Mouse (Mus musculus) left cerebral cortex, postnatal 25 days (tissue): Measurements from ENCODE around the gene Gm20696. TPM values are rescaled to one million over a fixed set of nuclear protein-coding genes. Genes with fewer than 3 reads are reported as not detected.

ENCODE experiments used
- DNase-seq, 2 experiments: peaks; one replicate each; pipeline ENCODE4 v3.0.0; 2022; ENCODE audit warnings: low spot score in 2 of 2, mixed read lengths in 1 of 2
- intact Hi-C: fragments of 180-260 bp; cut with DNase I; formaldehyde crosslinking; loops from one replicate; pipeline ENCODE4 v1.15.1; 2025
- total RNA-seq, 2 experiments: library from RNA; stranded (reverse); gene quantifications; 2 replicates each; pipeline ENCODE4 v1.2.3; 2021

The Gm20696 gene
- total RNA-seq, 2 experiments from 2014 or later, result 6.1 to 9.5 TPM

- intact Hi-C loops, result no loop called here
- peak in 1 of 2 experiments; percentile 74 for DNase-seq
These were observed 371.1 kb downstream of the Gm20696 start for GRCm38 (mm10) chr6:99295495-99295894.

GRCm38 (mm10) chr6:99289220-99289619 lies 377.4 kb downstream of the Gm20696 start:
- intact Hi-C loops, result no loop called here
- no peak for DNase-seq

- no peak for DNase-seq
- intact Hi-C loops, result no loop called here
These were observed 381.6 kb downstream of the Gm20696 start for GRCm38 (mm10) chr6:99285026-99285425.

GRCm38 (mm10) chr6:99284019-99284418 lies 382.6 kb downstream of the Gm20696 start:
- no peak for DNase-seq
- intact Hi-C loops, result no loop called here

GRCm38 (mm10) chr6:99282866-99283657 lies 383.5 kb downstream of the Gm20696 start:
- intact Hi-C loops, result no loop called here
- DNase-seq, result no peak

- no peak for DNase-seq
- intact Hi-C loops, result no loop called here
These were observed 385.2 kb downstream of the Gm20696 start for GRCm38 (mm10) chr6:99281433-99281832.

GRCm38 (mm10) chr6:99280619-99281018 lies 386.0 kb downstream of the Gm20696 start:
- intact Hi-C loops, result no loop called here

GRCm38 (mm10) chr6:99277251-99277650 lies 389.3 kb downstream of the Gm20696 start:
- intact Hi-C loops, result loop anchor here (10.0 kb wide), 1 partner anchor 318 kb away; no protein-coding TSS in a partner anchor
- no peak for DNase-seq

More at GRCm38 (mm10) chr6:99280619-99281018, 386.0 kb downstream of the Gm20696 start:
- peak in 1 of 2 experiments; percentile 68 for DNase-seq

- intact Hi-C loops, result loop anchor here (10.0 kb wide), 1 partner anchor 319 kb away; no protein-coding TSS in a partner anchor
- DNase-seq, result no peak
These were observed 390.3 kb downstream of the Gm20696 start for GRCm38 (mm10) chr6:99276297-99276653.

GRCm38 (mm10) chr6:99275381-99276296 lies 391.0 kb downstream of the Gm20696 start:
- intact Hi-C loops, result loop anchor here (10.0 kb wide), 1 partner anchor 319 kb away; no protein-coding TSS in a partner anchor
- DNase-seq, result no peak

GRCm38 (mm10) chr6:99274667-99275066 lies 391.9 kb downstream of the Gm20696 start:
- no peak for DNase-seq
- intact Hi-C loops, result loop anchor here (5.0 to 10.0 kb wide), 2 partner anchors 248 to 320 kb away; partner anchors contain the start of gene Foxp1

GRCm38 (mm10) chr6:99274222-99274621 lies 392.4 kb downstream of the Gm20696 start:
- no peak for DNase-seq
- intact Hi-C loops, result loop anchor here (5.0 to 10.0 kb wide), 2 partner anchors 248 to 321 kb away; partner anchors contain the start of gene Foxp1

- DNase-seq, result no peak
- intact Hi-C loops, result loop anchor here (5.0 to 10.0 kb wide), 2 partner anchors 249 to 322 kb away; partner anchors contain the start of gene Foxp1
These were observed 393.4 kb downstream of the Gm20696 start for GRCm38 (mm10) chr6:99273177-99273576.

GRCm38 (mm10) chr6:99272174-99272573 lies 394.4 kb downstream of the Gm20696 start:
- no peak for DNase-seq
- intact Hi-C loops, result loop anchor here (5.0 to 10.0 kb wide), 2 partner anchors 250 to 323 kb away; partner anchors contain the start of gene Foxp1

- intact Hi-C loops, result loop anchor here (5.0 to 10.0 kb wide), 2 partner anchors 251 to 323 kb away; partner anchors contain the start of gene Foxp1
These were observed 394.9 kb downstream of the Gm20696 start for GRCm38 (mm10) chr6:99271741-99272140.

GRCm38 (mm10) chr6:99269921-99270320 lies 396.7 kb downstream of the Gm20696 start:
- intact Hi-C loops, result loop anchor here (5.0 to 10.0 kb wide), 3 partner anchors 252 to 1163 kb away; partner anchors contain the start of gene Foxp1
- peak; percentile 21 to 74 for DNase-seq

More at GRCm38 (mm10) chr6:99271741-99272140, 394.9 kb downstream of the Gm20696 start:
- no peak for DNase-seq

GRCm38 (mm10) chr6:99268171-99269061 lies 398.2 kb downstream of the Gm20696 start:
- intact Hi-C loops, result loop anchor here (5.0 kb wide), 1 partner anchor 1161 kb away; no protein-coding TSS in a partner anchor
- DNase-seq, result no peak

- DNase-seq, result peak; percentile 27 to 75
- intact Hi-C loops, result loop anchor here (5.0 kb wide), 1 partner anchor 1159 kb away; no protein-coding TSS in a partner anchor
These were observed 400.5 kb downstream of the Gm20696 start for GRCm38 (mm10) chr6:99265945-99266656.
